In the genomic region with DNA sequence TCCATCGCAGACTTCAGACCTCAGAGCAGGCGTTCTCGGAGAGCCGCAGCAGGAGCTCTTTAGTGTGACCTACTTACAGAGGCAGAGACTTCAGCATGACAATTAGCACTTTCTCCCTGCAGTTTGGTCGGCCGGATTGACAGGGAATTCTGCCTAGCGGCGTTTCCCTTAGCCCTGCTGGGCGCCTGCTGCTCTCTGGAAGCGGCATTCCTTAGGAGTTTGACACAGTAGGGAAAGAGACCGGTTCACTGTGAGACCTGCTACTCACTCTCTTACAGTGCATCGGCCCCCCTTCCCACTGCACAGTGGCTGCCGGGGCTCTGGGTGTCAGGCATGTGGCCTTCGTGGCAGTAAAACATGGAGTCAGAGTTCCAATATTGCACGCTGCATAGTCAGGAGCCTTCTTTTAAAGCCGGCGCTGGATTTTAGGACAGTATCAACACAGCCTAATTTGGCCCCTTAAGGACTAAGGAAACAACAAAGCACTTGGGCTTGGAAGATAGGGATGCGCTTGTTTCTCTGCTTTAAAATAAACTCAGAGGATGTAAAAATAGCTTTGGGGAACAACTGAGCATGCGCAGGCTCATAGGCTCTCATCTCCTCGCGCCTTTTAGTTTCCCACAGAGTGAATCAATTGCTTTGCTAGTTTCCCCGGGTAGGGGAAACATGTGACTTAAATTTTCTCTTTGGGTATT, we compare ENCODE assay signal across 9 mouse cellular contexts.
A peak's percentile ranks its signal among the peaks of the same experiment; 100 is the strongest.
DNase-seq lines count a peak whose midpoint lies in the region; ATAC-seq lines count a peak whose summit lies in the region.
"Had no signal": no experiment of that assay in that cellular context is flagged by ENCODE, and none has a peak within 500 bp of the region (broad histone marks: within the 10 kb centered on the region; RNA-seq: fewer than 3 reads in every experiment).

No protein-coding gene starts in this region.

- WGBS in heart, embryonic 11.5 days (ENCODE audit: insufficient replicate concordance) = 1% methylated on average over 22 of the region's 22 CpGs

- peak; percentile 40 to 63 for DNase-seq in left cerebral cortex, adult 18-20 months (ENCODE audit: low spot score in 2 of 2)
- no peak for DNase-seq in left cerebral cortex, adult 11 months (ENCODE audit: low spot score)
- DNase-seq in cerebellum, adult 9-11 months = peak; percentile 85
- peak; percentile 40 to 53 for DNase-seq in layer of hippocampus, postnatal 36 days
- DNase-seq in retina, postnatal 1 day = peak; percentile 91
- no peak for DNase-seq in ovary, postnatal 36 days (ENCODE audit: low spot score)
- no peak for DNase-seq in gastrocnemius, adult 18-20 months (ENCODE audit: low spot score)

- peak overlapping the region; percentile 6 for H3K4me3 ChIP-seq in heart, embryonic 11.5 days (ENCODE audit: low read depth, low read length)

- peak overlapping the region; percentile 43 for H3K4me2 ChIP-seq in heart, embryonic 11.5 days

- no peaks in the 10 kb centered on the region for H3K9me3 ChIP-seq in heart, embryonic 11.5 days (replicated peaks; ENCODE audit: control insufficient read depth, low read length)

- peak; percentile 56; the same call in 1 of the 2 replicates for ATAC-seq in heart, embryonic 11.5 days (replicated peaks; ENCODE audit: insufficient number of reproducible peaks, low FRiP score, low TSS enrichment)
- ATAC-seq: Patski had no signal

- H3K4me1 ChIP-seq in heart, embryonic 11.5 days (ENCODE audit: control insufficient read depth, insufficient read depth, low read length) = no peaks in the 10 kb centered on the region; the same call in 1 of the 2 replicates

- no peak overlapping the region; the same call in 1 of the 2 replicates for H3K9ac ChIP-seq in heart, embryonic 11.5 days (ENCODE audit: low read depth, low read length)

- peaks cover 11% of the 10 kb centered on the region for H3K27me3 ChIP-seq in heart, embryonic 11.5 days (ENCODE audit: control insufficient read depth, insufficient read depth, low read length)

- 0 out of 2 replicates have a peak overlapping the region, but pooled peaks have one; percentile 1 for H3K27ac ChIP-seq in heart, embryonic 11.5 days (ENCODE audit: low read depth, low read length)

- no peaks in the 10 kb centered on the region for H3K36me3 ChIP-seq in heart, embryonic 11.5 days (ENCODE audit: control insufficient read depth, insufficient read depth, low read length)

Comparison
In these comparisons a context has a peak if more than half of its experiments do, and no peak if none do; other contexts are left out.
1. DNase-seq: peak in left cerebral cortex, adult 18-20 months (2 of 2), cerebellum, adult 9-11 months (single experiment), layer of hippocampus, postnatal 36 days (2 of 2) and retina, postnatal 1 day (single experiment); none in left cerebral cortex, adult 11 months (single experiment), ovary, postnatal 36 days (single experiment) and gastrocnemius, adult 18-20 months (single experiment).